Mouse (Mus musculus) C2C12 (cell line): ENCODE measurements at regions not wholly inside any gene's neighbourhood (a gene's known extent, or its start where the extent isn't known, plus 50 kb on each side); places are given as distances from the start of the nearest gene placed in this dataset.

Experiments
- H3K27me3 ChIP-seq: one replicate; pipeline ENCODE4 v1.6.1; 2011; ENCODE audit not compliant: control insufficient read depth, insufficient read depth, insufficient read length
- H3K36me3 ChIP-seq: one replicate; pipeline ENCODE4 v1.6.1; 2011; ENCODE audit not compliant: control insufficient read depth, insufficient read depth
- H3K4me3 ChIP-seq: one replicate; pipeline ENCODE4 v1.5.1; 2011; ENCODE audit warnings: mild to moderate bottlenecking, control low read depth; ENCODE audit not compliant: poor library complexity, insufficient read depth, severe bottlenecking
- H3K79me2 ChIP-seq: one replicate; pipeline ENCODE4 v1.6.1; 2011; ENCODE audit not compliant: control insufficient read depth, insufficient read depth
- H3K79me3 ChIP-seq: one replicate; pipeline ENCODE4 v1.6.1; 2011; ENCODE audit warnings: low read depth, control low read depth
- H3ac ChIP-seq: one replicate; pipeline ENCODE3; 2011; ENCODE audit warnings: low read depth; ENCODE audit not compliant: control insufficient read depth, insufficient read length
- CEBPB ChIP-seq: IDR thresholded peaks from one replicate; pipeline ENCODE4 v1.6.1; 2011; ENCODE audit warnings: low read depth, mild to moderate bottlenecking, control low read depth, moderate library complexity
- CTCF ChIP-seq: IDR thresholded peaks from one replicate; pipeline ENCODE4 v1.5.1; 2011; ENCODE audit not compliant: control insufficient read depth, insufficient read depth, insufficient read length
- FOSL1 ChIP-seq: IDR thresholded peaks from one replicate; pipeline ENCODE4 v1.8.0; 2011; ENCODE audit warnings: mild to moderate bottlenecking, low read length; ENCODE audit not compliant: poor library complexity, insufficient read depth, severe bottlenecking
- MAX ChIP-seq: IDR thresholded peaks from one replicate; pipeline ENCODE4 v1.6.1; 2011; ENCODE audit warnings: mild to moderate bottlenecking, control low read depth
- MYOD1 ChIP-seq: IDR thresholded peaks from one replicate; pipeline ENCODE4 v1.6.1; 2011; ENCODE audit warnings: low read depth; ENCODE audit not compliant: control insufficient read depth, insufficient read length
- MYOG ChIP-seq: IDR thresholded peaks from one replicate; pipeline ENCODE4 v1.6.1; 2011; ENCODE audit not compliant: control insufficient read depth, insufficient read length; ENCODE audit errors: extremely low read depth
- USF1 ChIP-seq: IDR thresholded peaks from one replicate; pipeline ENCODE4 v1.6.1; 2011; ENCODE audit warnings: low read depth, mild to moderate bottlenecking, control low read depth, moderate library complexity

GRCm38 (mm10) chr10:68864606-68865378 is 141.3 kb downstream of the Tmem26 start:
- Histone ChIP-seq H3K79me3 (no peaks in the 10 kb centered on the region), H3ac (no peak overlapping the region), H3K27me3 (no peaks in the 10 kb centered on the region), H3K4me3 (no peak overlapping the region), H3K79me2 (no peaks in the 10 kb centered on the region), H3K36me3 (no peaks in the 10 kb centered on the region)
- TF ChIP-seq MYOG (no peak), FOSL1 (no peak), MYOD1 (no peak), CTCF (no peak), MAX (no peak), CEBPB (no peak), USF1 (no peak)

- no peak overlapping the region for H3K4me3 ChIP-seq
- no peaks in the 10 kb centered on the region for H3K79me3 ChIP-seq
- TF ChIP-seq FOSL1 (no peak), CEBPB (no peak)
- no peaks in the 10 kb centered on the region for H3K79me2 ChIP-seq
- no peak overlapping the region for H3ac ChIP-seq
- no peaks in the 10 kb centered on the region for H3K36me3 ChIP-seq
- H3K27me3 ChIP-seq, result no peaks in the 10 kb centered on the region
Observed at GRCm38 (mm10) chr10:68865776-68866175, 142.3 kb downstream of the Tmem26 start.

GRCm38 (mm10) chr10:68867361-68867760 is 143.9 kb downstream of the Tmem26 start:
- Histone ChIP-seq H3K36me3 (no peaks in the 10 kb centered on the region), H3K79me2 (no peaks in the 10 kb centered on the region), H3K27me3 (no peaks in the 10 kb centered on the region), H3ac (no peak overlapping the region), H3K79me3 (no peaks in the 10 kb centered on the region), H3K4me3 (no peak overlapping the region)
- TF ChIP-seq CEBPB (no peak), MAX (no peak), USF1 (no peak), MYOD1 (no peak)

GRCm38 (mm10) chr10:68872102-68872501 is 148.7 kb downstream of the Tmem26 start:
- H3K79me2 ChIP-seq, result no peaks in the 10 kb centered on the region
- no peak overlapping the region for H3K4me3 ChIP-seq
- H3ac ChIP-seq, result no peak overlapping the region
- no peaks in the 10 kb centered on the region for H3K27me3 ChIP-seq
- TF ChIP-seq FOSL1 (no peak), CTCF (no peak), USF1 (no peak), MYOD1 (no peak), MAX (no peak), CEBPB (no peak), MYOG (no peak)
- no peaks in the 10 kb centered on the region for H3K36me3 ChIP-seq
- no peaks in the 10 kb centered on the region for H3K79me3 ChIP-seq

GRCm38 (mm10) chr10:68875641-68876040 is 152.2 kb downstream of the Tmem26 start:
- no peaks in the 10 kb centered on the region for H3K79me3 ChIP-seq
- H3ac ChIP-seq, result no peak overlapping the region
- H3K36me3 ChIP-seq, result no peaks in the 10 kb centered on the region
- no peaks in the 10 kb centered on the region for H3K79me2 ChIP-seq
- TF ChIP-seq MAX (no peak), FOSL1 (no peak), CEBPB (peak; percentile 56)
- H3K27me3 ChIP-seq, result no peaks in the 10 kb centered on the region
- no peak overlapping the region for H3K4me3 ChIP-seq

GRCm38 (mm10) chr10:68893100-68893841 is 169.8 kb downstream of the Tmem26 start:
- Histone ChIP-seq H3K4me3 (no peak overlapping the region), H3K27me3 (peaks cover 3% of the 10 kb centered on the region), H3K79me2 (no peaks in the 10 kb centered on the region), H3K79me3 (no peaks in the 10 kb centered on the region), H3K36me3 (no peaks in the 10 kb centered on the region), H3ac (no peak overlapping the region)
- TF ChIP-seq CTCF, result no peak
- no peak for TF ChIP-seq CEBPB
- no peak for TF ChIP-seq USF1
- TF ChIP-seq MAX, result no peak
- no peak for TF ChIP-seq MYOD1
- no peak for TF ChIP-seq MYOG
- no peak for TF ChIP-seq FOSL1
